Mouse (Mus musculus): ENCODE results near the gene Fcamr. TPM values are rescaled to one million over a fixed set of nuclear protein-coding genes. Genes with fewer than 3 reads are reported as not detected.

The Fcamr gene
- polyA plus RNA-seq, 1 experiment from 2014 or later = not detected

DNA sequence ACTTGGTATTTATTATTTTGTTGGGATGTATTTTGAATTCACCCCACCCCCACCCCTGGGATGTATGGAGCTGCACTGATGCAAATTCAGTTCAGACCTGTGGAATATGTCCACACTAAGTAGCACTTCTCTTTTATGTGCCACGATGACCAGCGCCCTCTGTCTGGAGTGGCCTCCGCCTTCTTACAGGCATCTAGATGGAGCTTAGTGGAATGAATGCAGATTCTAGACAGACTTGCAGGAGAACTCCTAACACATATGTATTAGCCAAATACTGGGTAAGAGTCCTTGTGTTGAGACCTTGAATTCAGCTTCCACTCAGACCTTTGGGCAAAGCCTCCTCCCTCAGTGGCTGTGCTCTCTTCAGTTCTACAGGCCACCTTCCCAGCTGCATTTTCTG is 10.2 kb downstream of the Fcamr start:
- H3K36me3 ChIP-seq = no peaks in the 10 kb centered on the region
- ATAC-seq (ENCODE audit: low FRiP score, low read depth) = no peak
- H3K9ac ChIP-seq = no peak overlapping the region
- no peaks in the 10 kb centered on the region for H3K4me1 ChIP-seq
- H3K27me3 ChIP-seq = no peaks in the 10 kb centered on the region
- 89% methylated on average over 3 of the region's 3 CpGs for WGBS
- H3K4me2 ChIP-seq (replicated peaks) = no peak overlapping the region
- H3K27ac ChIP-seq = no peak overlapping the region
- H3K9me3 ChIP-seq = no peaks in the 10 kb centered on the region
- no peak overlapping the region for H3K4me3 ChIP-seq

DNA sequence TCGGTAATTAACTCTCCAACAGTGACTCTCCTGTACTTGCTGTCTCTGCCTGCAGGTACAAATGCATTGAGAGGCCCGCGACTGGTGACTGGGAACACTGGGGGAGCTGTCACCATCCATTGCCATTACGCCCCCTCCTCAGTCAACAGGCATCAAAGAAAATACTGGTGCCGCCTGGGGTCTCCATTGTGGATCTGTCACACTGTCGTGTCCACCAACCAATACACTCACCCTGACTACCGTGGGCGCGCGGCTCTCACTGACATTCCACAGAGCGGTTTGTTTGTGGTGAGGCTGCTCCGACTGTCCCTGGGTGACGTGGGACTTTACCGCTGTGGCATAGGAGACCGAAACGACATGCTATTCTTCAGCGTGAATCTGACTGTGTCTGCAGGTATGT is 10.6 kb downstream of the Fcamr start:
- Histone ChIP-seq H3K9me3 (no peaks in the 10 kb centered on the region), H3K27ac (no peak overlapping the region), H3K4me2 (replicated peaks) (no peak overlapping the region), H3K9ac (no peak overlapping the region), H3K4me3 (no peak overlapping the region), H3K36me3 (no peaks in the 10 kb centered on the region), H3K27me3 (no peaks in the 10 kb centered on the region), H3K4me1 (no peaks in the 10 kb centered on the region)
- 76% methylated on average over 17 of the region's 17 CpGs for WGBS
- ATAC-seq (ENCODE audit: low FRiP score, low read depth) = no peak

DNA sequence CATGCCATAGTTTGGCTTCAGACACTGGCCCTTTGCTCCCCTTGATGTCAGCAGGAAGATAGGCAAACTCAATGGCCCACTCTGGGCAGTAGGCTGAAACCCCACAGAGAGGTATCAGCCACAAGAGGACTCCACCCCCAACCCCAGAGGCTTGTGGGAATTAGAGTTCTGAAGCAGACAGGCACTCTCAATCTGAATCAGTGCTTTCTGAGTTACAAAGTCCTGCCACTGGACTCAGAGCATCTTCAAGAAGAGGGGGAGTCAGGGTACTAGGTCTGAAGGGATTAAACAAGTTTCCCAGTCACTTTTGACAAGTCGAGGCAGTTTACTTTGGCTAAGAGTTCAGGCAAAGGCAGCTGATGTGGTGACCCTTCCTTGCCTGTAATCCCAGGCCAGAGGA is 19.0 kb downstream of the Fcamr start:
- Histone ChIP-seq H3K9me3 (no peaks in the 10 kb centered on the region), H3K4me1 (no peaks in the 10 kb centered on the region), H3K36me3 (no peaks in the 10 kb centered on the region)

GRCm38 (mm10) chr1:130820316-130821148 is 19.8 kb downstream of the Fcamr start:
- Histone ChIP-seq H3K36me3 (no peaks in the 10 kb centered on the region), H3K4me1 (no peaks in the 10 kb centered on the region), H3K27me3 (no peaks in the 10 kb centered on the region), H3K27ac (no peak overlapping the region), H3K4me3 (no peak overlapping the region), H3K9ac (no peak overlapping the region), H3K9me3 (no peaks in the 10 kb centered on the region), H3K4me2 (replicated peaks) (no peak overlapping the region)
- 79% methylated on average over 7 of the region's 7 CpGs for WGBS
- ATAC-seq (ENCODE audit: low FRiP score, low read depth) = no peak

More for the DNA sequence above, 19.0 kb downstream of the Fcamr start:
- Histone ChIP-seq H3K4me2 (replicated peaks) (no peak overlapping the region), H3K9ac (no peak overlapping the region), H3K27me3 (no peaks in the 10 kb centered on the region), H3K27ac (no peak overlapping the region), H3K4me3 (no peak overlapping the region)
- no peak for ATAC-seq (ENCODE audit: low FRiP score, low read depth)
- 79% methylated on average over 1 of the region's 1 CpGs for WGBS

DNA sequence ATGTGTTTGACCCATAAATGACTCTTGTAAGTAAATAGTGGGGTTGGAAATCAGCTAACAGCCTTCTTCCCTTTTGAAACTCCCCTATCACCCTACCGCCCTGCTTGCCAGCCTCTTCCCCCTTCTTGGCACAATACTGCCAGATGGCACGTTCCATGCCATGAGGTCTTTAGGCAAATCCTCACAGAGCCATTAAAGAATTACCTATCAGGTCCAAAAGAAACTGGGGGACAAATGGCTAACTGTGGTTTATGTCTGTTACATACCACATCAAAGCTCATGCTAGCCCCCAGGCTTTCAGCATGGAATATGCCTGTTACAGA is 20.4 kb downstream of the Fcamr start:
- Histone ChIP-seq H3K27me3 (no peaks in the 10 kb centered on the region), H3K27ac (no peak overlapping the region), H3K4me1 (no peaks in the 10 kb centered on the region), H3K9ac (no peak overlapping the region), H3K4me2 (replicated peaks) (no peak overlapping the region), H3K9me3 (no peaks in the 10 kb centered on the region), H3K36me3 (no peaks in the 10 kb centered on the region), H3K4me3 (no peak overlapping the region)
- WGBS = 74% methylated on average over 2 of the region's 2 CpGs
- ATAC-seq (ENCODE audit: low FRiP score, low read depth) = no peak

- Histone ChIP-seq H3K36me3 (no peaks in the 10 kb centered on the region), H3K4me1 (no peaks in the 10 kb centered on the region), H3K9me3 (no peaks in the 10 kb centered on the region), H3K4me3 (no peak overlapping the region), H3K4me2 (replicated peaks) (no peak overlapping the region), H3K27ac (no peak overlapping the region), H3K9ac (no peak overlapping the region), H3K27me3 (no peaks in the 10 kb centered on the region)
- WGBS = 70% methylated on average over 9 of the region's 9 CpGs
- no peak for ATAC-seq (ENCODE audit: low FRiP score, low read depth)
These were observed 21.4 kb downstream of the Fcamr start for GRCm38 (mm10) chr1:130821911-130822625.

GRCm38 (mm10) chr1:130826448-130826847 is 25.7 kb downstream of the Fcamr start, which contains the start of gene Pigr:
TSS of gene Pigr (plus strand) at chr1:130826684.
- 82% methylated on average over 5 of the region's 5 CpGs for WGBS
- Histone ChIP-seq H3K4me1 (no peaks in the 10 kb centered on the region), H3K4me3 (no peak within 1 kb of the TSS), H3K27ac (no peak within 1 kb of the TSS), H3K27me3 (no peaks in the 10 kb centered on the region), H3K9ac (no peak within 1 kb of the TSS), H3K36me3 (no peaks in the 10 kb centered on the region), H3K9me3 (no peaks in the 10 kb centered on the region), H3K4me2 (replicated peaks) (no peak within 1 kb of the TSS)
- ATAC-seq (ENCODE audit: low FRiP score, low read depth) = no peak

- no peak overlapping the region for H3K27ac ChIP-seq
- no peaks in the 10 kb centered on the region for H3K36me3 ChIP-seq
- no peak overlapping the region for H3K9ac ChIP-seq
- no peak overlapping the region for H3K4me3 ChIP-seq
- no peak overlapping the region for H3K4me2 ChIP-seq (replicated peaks)
- no peaks in the 10 kb centered on the region for H3K4me1 ChIP-seq
- H3K27me3 ChIP-seq = no peaks in the 10 kb centered on the region
- WGBS = 81% methylated on average over 4 of the region's 4 CpGs
- no peak for ATAC-seq (ENCODE audit: low FRiP score, low read depth)
- H3K9me3 ChIP-seq = no peaks in the 10 kb centered on the region
These were observed 28.0 kb downstream of the Fcamr start for GRCm38 (mm10) chr1:130828656-130829055.

DNA sequence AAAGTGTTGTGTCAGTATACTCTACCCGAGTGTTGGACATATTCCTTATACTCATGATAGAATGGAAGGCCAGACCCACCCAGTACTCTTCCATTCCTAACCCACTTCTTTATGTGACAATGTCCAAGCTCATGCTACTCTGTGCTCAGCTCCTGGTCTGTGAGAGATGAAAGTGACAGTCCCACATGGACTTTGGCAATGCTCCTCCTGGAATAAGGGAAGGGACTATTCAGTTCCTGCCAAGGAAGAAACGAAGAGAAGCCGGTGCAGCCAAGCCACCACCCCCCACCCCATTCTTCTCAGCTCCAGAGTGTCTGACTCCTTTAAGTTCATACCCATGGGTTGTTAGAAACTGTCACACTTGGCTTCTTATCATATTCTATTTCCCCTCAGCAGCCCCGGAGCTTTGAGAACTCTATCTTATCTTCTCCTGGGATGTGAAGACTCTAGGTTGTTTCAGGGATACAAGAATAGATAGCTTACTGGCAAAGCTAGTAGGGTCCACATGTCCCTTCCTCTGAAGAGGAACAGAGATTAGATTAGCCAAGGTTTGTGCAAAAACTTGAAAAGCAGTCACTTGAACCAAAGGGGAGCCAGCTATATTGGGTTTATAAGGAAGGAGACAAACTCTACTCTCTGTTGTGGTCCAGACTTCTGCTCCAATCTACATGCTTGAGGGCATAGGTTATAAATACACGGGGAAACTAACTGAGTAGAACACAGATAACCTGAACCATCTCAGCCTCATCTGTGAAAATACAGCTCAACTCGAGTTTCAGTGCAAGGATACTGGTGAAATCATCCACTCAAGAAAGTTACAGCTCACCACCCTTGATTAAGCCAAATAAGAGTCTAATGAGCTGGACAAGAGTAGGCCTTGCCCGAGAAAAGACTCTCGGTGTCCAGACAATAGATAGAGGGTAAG is 29.5 kb downstream of the Fcamr start:
- H3K36me3 ChIP-seq = no peaks in the 10 kb centered on the region
- H3K9ac ChIP-seq = no peak overlapping the region
- no peak overlapping the region for H3K4me3 ChIP-seq
- no peak overlapping the region for H3K27ac ChIP-seq
- 78% methylated on average over 8 of the region's 8 CpGs for WGBS
- H3K4me2 ChIP-seq (replicated peaks) = no peak overlapping the region
- H3K27me3 ChIP-seq = no peaks in the 10 kb centered on the region
- H3K9me3 ChIP-seq = no peaks in the 10 kb centered on the region
- no peaks in the 10 kb centered on the region for H3K4me1 ChIP-seq
- no peak for ATAC-seq (ENCODE audit: low FRiP score, low read depth)

DNA sequence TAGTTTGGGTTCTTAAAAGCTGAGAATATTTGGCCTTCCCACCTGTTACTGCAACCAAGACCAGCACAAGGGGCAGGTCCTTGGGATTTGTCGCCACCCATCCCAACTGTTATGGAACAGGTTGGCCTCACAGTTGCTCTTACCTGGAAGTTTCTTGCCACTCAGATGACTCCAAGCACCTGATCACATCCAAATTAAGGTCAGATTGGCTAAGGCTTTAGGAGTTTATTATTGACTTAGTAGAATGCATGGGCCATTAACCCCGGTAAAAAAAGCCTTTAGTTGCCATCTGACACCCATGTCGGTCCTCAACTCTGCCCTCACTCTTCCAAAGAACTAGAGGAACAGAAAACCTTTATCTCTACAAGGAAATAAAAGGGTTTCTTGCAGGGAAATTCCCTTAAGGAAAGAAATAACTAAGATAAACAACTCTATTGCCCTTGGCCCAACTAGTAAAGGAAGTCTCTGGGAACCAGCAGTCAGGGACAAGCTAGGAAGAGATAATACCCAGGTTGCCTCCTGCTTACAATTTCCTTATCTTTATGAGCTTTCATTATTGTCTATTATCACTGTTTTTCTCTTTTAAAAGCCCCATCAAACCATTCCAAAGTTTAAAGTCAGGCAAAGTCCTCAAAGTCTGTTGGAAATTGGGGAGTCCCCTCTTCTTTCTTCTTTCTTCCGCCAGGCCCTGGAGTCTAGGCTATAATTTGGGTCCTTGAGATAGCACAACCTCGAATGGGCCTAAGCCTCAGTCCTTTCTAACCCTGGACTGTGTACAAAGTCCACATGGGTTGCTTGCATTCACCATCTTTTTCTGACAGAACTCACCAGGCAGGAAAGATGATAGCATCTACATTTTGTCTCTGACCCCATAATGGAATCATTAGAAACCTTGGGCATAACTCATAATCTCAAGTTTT is 31.8 kb downstream of the Fcamr start:
- no peak overlapping the region for H3K9ac ChIP-seq
- 58% methylated on average over 5 of the region's 5 CpGs for WGBS
- no peak overlapping the region for H3K4me2 ChIP-seq (replicated peaks)
- H3K36me3 ChIP-seq = no peaks in the 10 kb centered on the region
- no peak overlapping the region for H3K4me3 ChIP-seq
- no peaks in the 10 kb centered on the region for H3K27me3 ChIP-seq
- H3K27ac ChIP-seq = no peak overlapping the region
- no peaks in the 10 kb centered on the region for H3K4me1 ChIP-seq
- ATAC-seq (ENCODE audit: low FRiP score, low read depth) = no peak
- H3K9me3 ChIP-seq = no peaks in the 10 kb centered on the region

DNA sequence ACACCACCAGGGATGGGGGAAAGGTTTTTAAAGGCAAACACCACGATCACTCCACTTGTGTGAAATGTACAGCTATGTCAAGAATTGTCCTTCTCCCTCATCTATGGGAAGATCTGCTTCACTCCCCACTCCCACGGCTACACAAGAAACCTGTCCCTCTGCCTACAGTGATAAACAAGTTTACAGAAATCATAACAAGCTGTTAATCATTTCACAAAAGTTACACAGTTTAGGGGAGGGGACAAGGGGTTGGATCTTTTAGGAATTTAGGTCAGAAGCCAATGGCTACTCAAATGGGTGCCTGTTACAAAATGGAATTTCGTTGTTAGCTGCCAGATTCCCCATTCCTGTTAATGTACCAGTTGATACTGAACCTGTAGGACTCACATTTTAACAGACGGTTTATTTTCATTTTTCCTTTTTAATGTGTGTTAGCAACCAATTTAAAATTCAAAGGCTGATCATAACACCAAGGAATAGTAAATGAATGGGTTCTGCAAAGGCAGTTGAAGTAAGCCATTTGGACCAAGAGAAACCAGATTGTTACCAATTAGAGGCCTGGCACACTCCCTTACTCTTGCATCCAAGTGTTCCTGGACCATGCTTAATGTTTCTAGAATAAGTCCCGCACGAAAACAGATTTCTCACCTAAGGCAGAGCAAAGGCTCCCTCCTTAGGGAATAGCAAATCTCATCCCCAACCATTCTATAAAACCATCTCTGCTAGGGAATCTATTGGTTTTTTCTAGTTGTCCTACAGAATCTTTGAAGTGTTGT is 34.6 kb downstream of the Fcamr start:
- no peaks in the 10 kb centered on the region for H3K36me3 ChIP-seq
- H3K9me3 ChIP-seq = no peaks in the 10 kb centered on the region
- ATAC-seq (ENCODE audit: low FRiP score, low read depth) = no peak
- no peak overlapping the region for H3K27ac ChIP-seq
- H3K27me3 ChIP-seq = no peaks in the 10 kb centered on the region
- H3K9ac ChIP-seq = no peak overlapping the region
- no peak overlapping the region for H3K4me2 ChIP-seq (replicated peaks)
- peaks cover 2% of the 10 kb centered on the region; the same call in 1 of the 2 replicates for H3K4me1 ChIP-seq
- WGBS = 85% methylated on average over 6 of the region's 6 CpGs
- H3K4me3 ChIP-seq = no peak overlapping the region

Measured in limb, embryonic 13.5 days (tissue).